Comparison of ENCODE assay signal across 21 mouse cellular contexts in genomic region chr19:12435011-12435416, GRCm38 (mm10). TPM values are rescaled to one million over a fixed set of nuclear protein-coding genes. Genes with fewer than 3 reads are reported as not detected.
DNase-seq lines count a peak whose midpoint lies in the region; ATAC-seq and TF ChIP-seq lines count a peak whose summit lies in the region.
"Had no signal": no experiment of that assay in that cellular context is flagged by ENCODE, and none has a peak within 500 bp of the region (broad histone marks: within the 10 kb centered on the region; RNA-seq: fewer than 3 reads in every experiment).

No protein-coding gene starts in this region.

- no peaks in the 10 kb centered on the region for H3K4me1 ChIP-seq in liver, embryonic 15.5 days (replicated peaks)
- no peaks in the 10 kb centered on the region for H3K4me1 ChIP-seq in liver, embryonic 12.5 days
- H3K4me1 ChIP-seq: embryonic facial prominence, embryonic 13.5 days; forebrain, embryonic 12.5 days; kidney, embryonic 15.5 days had no signal

- H3K27me3 ChIP-seq in liver, embryonic 15.5 days, result no peaks in the 10 kb centered on the region
- no peaks in the 10 kb centered on the region for H3K27me3 ChIP-seq in liver, embryonic 12.5 days (replicated peaks)
- peaks cover 11% of the 10 kb centered on the region for H3K27me3 ChIP-seq in Patski
- H3K27me3 ChIP-seq: embryonic facial prominence, embryonic 13.5 days; forebrain, embryonic 12.5 days; kidney, embryonic 15.5 days had no signal

- 39% methylated on average over 4 of the region's 4 CpGs for WGBS in liver, embryonic 15.5 days (ENCODE audit: insufficient replicate concordance)
- 54% methylated on average over 4 of the region's 4 CpGs for WGBS in liver, embryonic 12.5 days (ENCODE audit: insufficient replicate concordance)

- peak; percentile 7 for DNase-seq in Patski (ENCODE audit: low read depth, low spot score)
- DNase-seq in right cerebral cortex, postnatal 25 days, result no peak
- DNase-seq: cerebellum, postnatal 14 days; right cerebral cortex, postnatal 4 days had no signal

- H3K9me3 ChIP-seq in liver, embryonic 15.5 days (replicated peaks), result no peaks in the 10 kb centered on the region
- H3K9me3 ChIP-seq in liver, embryonic 12.5 days (replicated peaks), result no peaks in the 10 kb centered on the region
- H3K9me3 ChIP-seq: embryonic facial prominence, embryonic 13.5 days; forebrain, embryonic 12.5 days; kidney, embryonic 15.5 days had no signal

- no peak overlapping the region for H3K4me2 ChIP-seq in liver, embryonic 15.5 days
- no peak overlapping the region for H3K4me2 ChIP-seq in liver, embryonic 12.5 days
- H3K4me2 ChIP-seq: embryonic facial prominence, embryonic 13.5 days; forebrain, embryonic 12.5 days; kidney, embryonic 15.5 days; midbrain, embryonic 11.5 days had no signal

- H3K27ac ChIP-seq in liver, embryonic 15.5 days (replicated peaks), result peak overlapping the region; percentile 56; the same call in 1 of the 2 replicates
- H3K27ac ChIP-seq in liver, embryonic 12.5 days, result no peak overlapping the region
- H3K27ac ChIP-seq: embryonic facial prominence, embryonic 13.5 days; forebrain, embryonic 12.5 days; hindbrain, postnatal 0 days; kidney, embryonic 15.5 days; liver, embryonic 14.5 days had no signal

- TF ChIP-seq CTCF in Patski (IDR thresholded peaks at IDR 0.05), result no peak

- POLR2A ChIA-PET in Patski (lab: Charles Lee), result no interaction called here

- H3K9ac ChIP-seq in liver, embryonic 15.5 days, result no peak overlapping the region
- no peak overlapping the region for H3K9ac ChIP-seq in liver, embryonic 12.5 days
- H3K9ac ChIP-seq: embryonic facial prominence, embryonic 13.5 days; forebrain, embryonic 12.5 days; kidney, embryonic 15.5 days; liver, embryonic 14.5 days had no signal

- H3K4me3 ChIP-seq in liver, embryonic 15.5 days (replicated peaks), result no peak overlapping the region
- H3K4me3 ChIP-seq in liver, embryonic 12.5 days, result no peak overlapping the region
- H3K4me3 ChIP-seq: embryonic facial prominence, embryonic 13.5 days; forebrain, embryonic 12.5 days; heart, adult 2 months; kidney, embryonic 15.5 days had no signal

- in situ Hi-C loops in Patski (cut with MboI; ENCODE audit: low pct_unique_long_range_greater_than_20kb), result loop anchor here (25.0 kb wide), 1 partner anchor 1377 kb away; the partner anchor contains the start of gene Olfr1499

- H3K36me3 ChIP-seq in liver, embryonic 15.5 days (replicated peaks), result no peaks in the 10 kb centered on the region
- H3K36me3 ChIP-seq in liver, embryonic 12.5 days, result no peaks in the 10 kb centered on the region
- H3K36me3 ChIP-seq: embryonic facial prominence, embryonic 13.5 days; forebrain, embryonic 12.5 days; kidney, embryonic 15.5 days had no signal

- CTCF ChIA-PET in Patski (lab: Charles Lee), result interaction anchor here (1.6 to 3.4 kb wide), 3 partner anchors 29 to 67 kb away, joined by 4 to 10 read pairs (median 9); partner anchors contain the start of gene Dtx4

- ATAC-seq in liver, embryonic 15.5 days (ENCODE audit: insufficient read depth), result no peak
- no peak for ATAC-seq in liver, embryonic 12.5 days
- no peak for ATAC-seq in Patski
- peak; percentile 73 for ATAC-seq in granulocyte monocyte progenitor cell, adult 5-6 weeks (replicated peaks; ENCODE audit: poor library complexity, severe bottlenecking)
- peak; percentile 49 for ATAC-seq in neutrophil, adult 5-6 weeks (ENCODE audit: extremely low read depth, insufficient number of reproducible peaks, low FRiP score, poor library complexity, severe bottlenecking)
- ATAC-seq in erythroblast, adult 5-6 weeks (replicated peaks; ENCODE audit: low FRiP score, poor library complexity, severe bottlenecking), result no peak
- ATAC-seq: hindbrain, postnatal 0 days had no signal

RNA-seq across cellular contexts. Expression of gene Pfpl, which starts 7.3 kb away (rescaled TPM):
- not detected in 2 replicates for polyA plus RNA-seq in liver, embryonic 15.5 days (2015; fragmentation: Nextera tagmentation; extraction: Ambion mirVana)
- polyA plus RNA-seq in liver, embryonic 12.5 days (2016; fragmentation: Nextera tagmentation; extraction: Ambion mirVana), result not detected in 2 replicates
- polyA plus RNA-seq in Patski (2021), result not detected
- total RNA-seq in granulocyte monocyte progenitor cell, adult 5-6 weeks (2014; fragmentation: Nextera tagmentation), result not detected in 2 replicates
- not detected in 2 replicates for total RNA-seq in granulocyte monocyte progenitor cell, adult 5-6 weeks (2017)
- total RNA-seq in neutrophil, adult 5-6 weeks (2017), result not detected in 2 replicates
- not detected in 2 replicates for total RNA-seq in erythroblast, adult 5-6 weeks (2015; ENCODE audit: low replicate concordance)
- total RNA-seq in erythroblast, adult 5-6 weeks (2017; ENCODE audit: low replicate concordance), result not detected in 2 replicates
- total RNA-seq: gastrocnemius, adult 18-20 months; heart, adult 2 months; heart, postnatal 10 days; hindbrain, postnatal 0 days; left cerebral cortex, postnatal 14 days had no signal
- polyA plus RNA-seq: brain, embryonic 14.5 days; embryonic facial prominence, embryonic 13.5 days; forebrain, embryonic 12.5 days; heart, adult 2 months; hindbrain, postnatal 0 days; kidney, embryonic 15.5 days; liver, embryonic 14.5 days; midbrain, embryonic 11.5 days; urinary bladder, adult 2 months had no signal

RNA-seq across cellular contexts. Expression of gene Olfr1441, which starts 17.8 kb away (rescaled TPM):
- not detected in 2 replicates for polyA plus RNA-seq in liver, embryonic 15.5 days (2015; fragmentation: Nextera tagmentation; extraction: Ambion mirVana)
- not detected in 2 replicates for polyA plus RNA-seq in liver, embryonic 12.5 days (2016; fragmentation: Nextera tagmentation; extraction: Ambion mirVana)
- polyA plus RNA-seq in Patski (2021), result not detected
- not detected in 2 replicates for total RNA-seq in granulocyte monocyte progenitor cell, adult 5-6 weeks (2014; fragmentation: Nextera tagmentation)
- not detected in 2 replicates for total RNA-seq in granulocyte monocyte progenitor cell, adult 5-6 weeks (2017)
- not detected in 2 replicates for total RNA-seq in neutrophil, adult 5-6 weeks (2017)
- not detected in 2 replicates for total RNA-seq in erythroblast, adult 5-6 weeks (2015; ENCODE audit: low replicate concordance)
- not detected in 2 replicates for total RNA-seq in erythroblast, adult 5-6 weeks (2017; ENCODE audit: low replicate concordance)
- total RNA-seq: gastrocnemius, adult 18-20 months; heart, adult 2 months; heart, postnatal 10 days; hindbrain, postnatal 0 days; left cerebral cortex, postnatal 14 days had no signal
- polyA plus RNA-seq: brain, embryonic 14.5 days; embryonic facial prominence, embryonic 13.5 days; forebrain, embryonic 12.5 days; heart, adult 2 months; hindbrain, postnatal 0 days; kidney, embryonic 15.5 days; liver, embryonic 14.5 days; midbrain, embryonic 11.5 days; urinary bladder, adult 2 months had no signal

RNA-seq across cellular contexts. Expression of gene Mpeg1, which starts 25.6 kb away (rescaled TPM):
- polyA plus RNA-seq in liver, embryonic 15.5 days (2015; fragmentation: Nextera tagmentation; extraction: Ambion mirVana), result 1.8 and 2.0 TPM in 2 replicates
- polyA plus RNA-seq in liver, embryonic 12.5 days (2016; fragmentation: Nextera tagmentation; extraction: Ambion mirVana), result 0.63 and 0.76 TPM in 2 replicates
- polyA plus RNA-seq in Patski (2021), result 0.19 TPM
- total RNA-seq in granulocyte monocyte progenitor cell, adult 5-6 weeks (2014; fragmentation: Nextera tagmentation), result 62.2 and 69.2 TPM in 2 replicates
- total RNA-seq in granulocyte monocyte progenitor cell, adult 5-6 weeks (2017), result 53.0 and 54.8 TPM in 2 replicates
- 276 and 282 TPM in 2 replicates for total RNA-seq in neutrophil, adult 5-6 weeks (2017)
- total RNA-seq in erythroblast, adult 5-6 weeks (2015; ENCODE audit: low replicate concordance), result 92.8 and 101 TPM in 2 replicates
- 46.2 and 49.6 TPM in 2 replicates for total RNA-seq in erythroblast, adult 5-6 weeks (2017; ENCODE audit: low replicate concordance)

RNA-seq across cellular contexts. Expression of gene Olfr1440, which starts 47.9 kb away (rescaled TPM):
- not detected in 2 replicates for polyA plus RNA-seq in liver, embryonic 15.5 days (2015; fragmentation: Nextera tagmentation; extraction: Ambion mirVana)
- polyA plus RNA-seq in liver, embryonic 12.5 days (2016; fragmentation: Nextera tagmentation; extraction: Ambion mirVana), result not detected in 2 replicates
- not detected for polyA plus RNA-seq in Patski (2021)
- not detected in 2 replicates for total RNA-seq in granulocyte monocyte progenitor cell, adult 5-6 weeks (2014; fragmentation: Nextera tagmentation)
- not detected in 2 replicates for total RNA-seq in granulocyte monocyte progenitor cell, adult 5-6 weeks (2017)
- total RNA-seq in neutrophil, adult 5-6 weeks (2017), result not detected in 2 replicates
- not detected in 2 replicates for total RNA-seq in erythroblast, adult 5-6 weeks (2015; ENCODE audit: low replicate concordance)
- not detected in 2 replicates for total RNA-seq in erythroblast, adult 5-6 weeks (2017; ENCODE audit: low replicate concordance)
- total RNA-seq: gastrocnemius, adult 18-20 months; heart, adult 2 months; heart, postnatal 10 days; hindbrain, postnatal 0 days; left cerebral cortex, postnatal 14 days had no signal
- polyA plus RNA-seq: brain, embryonic 14.5 days; embryonic facial prominence, embryonic 13.5 days; forebrain, embryonic 12.5 days; heart, adult 2 months; hindbrain, postnatal 0 days; kidney, embryonic 15.5 days; liver, embryonic 14.5 days; midbrain, embryonic 11.5 days; urinary bladder, adult 2 months had no signal

Comparison
In these comparisons a context has a peak if more than half of its experiments do, and no peak if none do; other contexts are left out.
1. ATAC-seq: peak in granulocyte monocyte progenitor cell, adult 5-6 weeks (single experiment) and neutrophil, adult 5-6 weeks (single experiment); none in liver, embryonic 15.5 days (single experiment), liver, embryonic 12.5 days (single experiment), Patski (single experiment) and erythroblast, adult 5-6 weeks (single experiment).